Mouse (Mus musculus) spleen, adult 2 months (tissue): ENCODE measurements around the gene Alg6. TPM values are rescaled to one million over a fixed set of nuclear protein-coding genes. Genes with fewer than 3 reads are reported as not detected.

Source experiments
- DNase-seq, 2 experiments: peaks; one replicate each; pipeline versions ENCODE4 v3.0.0 to v3.0.0-alpha.2; 2012 to 2021; ENCODE audit warnings: low spot score in 2 of 2, low read depth in 1 of 2
- H3K27ac ChIP-seq: fragments of 200-500 bp; 2 replicates; pipeline ENCODE4 v1.5.1; 2012; ENCODE audit warnings: low read length, inconsistent platforms; ENCODE audit not compliant: insufficient read depth
- H3K27me3 ChIP-seq: fragments of 200-500 bp; 2 replicates; pipeline ENCODE4 v1.6.1; 2012; ENCODE audit warnings: mild to moderate bottlenecking, moderate library complexity, low read length, inconsistent platforms; ENCODE audit not compliant: control insufficient read depth, insufficient read depth
- H3K36me3 ChIP-seq: fragments of 200-500 bp; 2 replicates; pipeline ENCODE4 v1.6.1; 2012; ENCODE audit warnings: mild to moderate bottlenecking, low read length, inconsistent platforms; ENCODE audit not compliant: control insufficient read depth, insufficient read depth
- H3K4me1 ChIP-seq: fragments of 200-500 bp; 2 replicates; pipeline ENCODE4 v1.6.1; 2011; ENCODE audit warnings: inconsistent platforms; ENCODE audit not compliant: control insufficient read depth, insufficient read depth, insufficient read length
- H3K4me3 ChIP-seq: fragments of 200-500 bp; 2 replicates; pipeline ENCODE4 v1.5.1; 2011; ENCODE audit warnings: mild to moderate bottlenecking, inconsistent platforms; ENCODE audit not compliant: insufficient read depth, insufficient read length; ENCODE audit errors: extremely low read depth
- CTCF ChIP-seq: fragments of 200-500 bp; IDR thresholded peaks from 2 replicates; pipeline ENCODE4 v1.5.1; 2011; ENCODE audit warnings: mild to moderate bottlenecking, inconsistent platforms; ENCODE audit not compliant: insufficient read depth, insufficient read length, insufficient replicate concordance; ENCODE audit errors: extremely low read depth
- POLR2A ChIP-seq: fragments of 200-500 bp; IDR thresholded peaks from 2 replicates; pipeline ENCODE4 v1.6.1; 2011; ENCODE audit warnings: low read depth, low read length, inconsistent platforms
- WGBS: fragments of 180-500 bp; shearing (Covaris S2); methylation state at CpG from one replicate; pipeline ENCODE4 v1.1.7; 2018; 5-methylcytosine and 5-hydroxymethylcytosine counted together
- polyA plus RNA-seq: library from polyadenylated mRNA; depleted of rRNA; stranded (reverse); fragments of >200 nt; gene quantifications from 2 replicates; pipeline ENCODE4 v1.2.3, GENCODE M21; 2012

The Alg6 gene
- polyA plus RNA-seq, 1 experiment = 1.2 TPM

- H3K36me3 ChIP-seq = no peaks in the 10 kb centered on the region
- WGBS = 80% methylated on average over 6 of the region's 6 CpGs
- no peak overlapping the region for H3K27ac ChIP-seq
- TF ChIP-seq CTCF = no peak
- no peak for DNase-seq
- no peaks in the 10 kb centered on the region for H3K27me3 ChIP-seq
- no peak overlapping the region for H3K4me3 ChIP-seq
- peaks cover 5% of the 10 kb centered on the region for H3K4me1 ChIP-seq
Observed at GRCm38 (mm10) chr4:99713971-99714370, 1.5 kb upstream of the Alg6 start.

- TF ChIP-seq CTCF (no peak), POLR2A (no peak)
- no peak overlapping the region; the same call in 1 of the 2 replicates for H3K27ac ChIP-seq
- peaks cover 5% of the 10 kb centered on the region for H3K4me1 ChIP-seq
- H3K27me3 ChIP-seq = no peaks in the 10 kb centered on the region
- DNase-seq = no peak
- H3K4me3 ChIP-seq = peak overlapping the region; percentile 64
- WGBS = 17% methylated on average over 25 of the region's 25 CpGs
- H3K36me3 ChIP-seq = peaks cover 1% of the 10 kb centered on the region; the same call in 1 of the 2 replicates
Observed at GRCm38 (mm10) chr4:99715783-99716416, 436 bp downstream of the Alg6 start.

- H3K4me1 ChIP-seq = peaks cover 5% of the 10 kb centered on the region
- H3K4me3 ChIP-seq = no peak overlapping the region
- H3K27ac ChIP-seq = no peak overlapping the region
- peaks cover 1% of the 10 kb centered on the region; the same call in 1 of the 2 replicates for H3K36me3 ChIP-seq
- no peak for DNase-seq
- no peaks in the 10 kb centered on the region for H3K27me3 ChIP-seq
- TF ChIP-seq CTCF = no peak
- TF ChIP-seq POLR2A = no peak
- WGBS = 74% methylated on average over 4 of the region's 4 CpGs
Observed at GRCm38 (mm10) chr4:99717905-99718304, 2.4 kb downstream of the Alg6 start.

DNA sequence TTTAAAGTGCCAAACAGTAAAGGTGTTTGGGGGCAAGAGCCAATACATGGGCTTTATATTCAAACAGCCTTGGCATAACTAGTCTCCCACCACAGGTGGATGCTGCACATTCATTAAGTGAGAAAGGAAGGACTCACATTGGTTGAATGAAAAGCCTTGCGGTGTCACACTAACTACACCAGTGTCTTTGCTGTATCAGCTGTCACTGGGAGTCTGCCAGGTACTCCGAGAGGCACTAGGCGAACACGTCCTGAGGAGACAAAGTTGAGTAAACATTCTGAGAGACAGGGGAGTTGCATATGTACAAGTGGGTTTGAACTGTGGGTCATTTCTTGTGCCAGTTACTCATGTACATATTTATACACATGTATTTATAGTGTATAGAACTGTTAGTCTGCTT, 8.9 kb downstream of the Alg6 start:
- 95% methylated on average over 4 of the region's 4 CpGs for whole genome bisulfite sequencing
- H3K36me3 ChIP-seq = peaks cover 1% of the 10 kb centered on the region; the same call in 1 of the 2 replicates
- H3K4me3 ChIP-seq = no peak overlapping the region
- TF ChIP-seq POLR2A (no peak), CTCF (no peak)
- 0 out of 2 replicates have a peak, but pooled peaks cover 2% of the 10 kb centered on the region for H3K4me1 ChIP-seq
- H3K27me3 ChIP-seq = no peaks in the 10 kb centered on the region
- no peak for DNase-seq
- H3K27ac ChIP-seq = no peak overlapping the region

- Histone ChIP-seq H3K4me3 (no peak overlapping the region), H3K4me1 (0 out of 2 replicates have a peak, but pooled peaks cover 2% of the 10 kb centered on the region), H3K27me3 (no peaks in the 10 kb centered on the region), H3K36me3 (no peaks in the 10 kb centered on the region), H3K27ac (no peak overlapping the region)
- no peak for DNase-seq
- TF ChIP-seq CTCF (no peak), POLR2A (no peak)
- WGBS = 73% methylated on average over 8 of the region's 8 CpGs
Observed at GRCm38 (mm10) chr4:99725914-99726451, 10.5 kb downstream of the Alg6 start.

GRCm38 (mm10) chr4:99739836-99740235, 24.4 kb downstream of the Alg6 start:
- no peak for TF ChIP-seq CTCF
- TF ChIP-seq POLR2A = no peak
- no peaks in the 10 kb centered on the region for H3K36me3 ChIP-seq
- H3K4me1 ChIP-seq = no peaks in the 10 kb centered on the region
- no peak overlapping the region for H3K4me3 ChIP-seq
- no peak overlapping the region for H3K27ac ChIP-seq
- DNase-seq = no peak
- 86% methylated on average over 7 of the region's 7 CpGs for WGBS
- no peaks in the 10 kb centered on the region for H3K27me3 ChIP-seq

DNA sequence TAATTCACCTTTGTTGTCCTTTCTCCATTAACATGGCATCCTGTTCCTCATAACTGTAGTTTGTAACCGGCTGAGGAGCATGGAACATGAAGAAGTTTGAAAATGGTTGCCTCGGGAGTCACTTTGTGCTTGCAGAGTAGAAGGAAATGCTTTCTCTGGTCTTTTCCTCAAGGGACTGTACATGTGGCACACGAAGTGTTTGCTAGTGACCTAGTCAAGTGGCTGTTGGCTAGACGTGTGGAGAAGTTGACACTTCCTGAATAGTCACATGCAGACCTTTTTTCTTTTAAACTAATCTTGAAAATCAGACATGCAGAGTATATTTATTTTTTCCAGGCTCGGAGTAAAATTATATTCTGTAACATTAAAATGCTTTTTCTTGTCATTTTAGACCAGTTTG, 37.0 kb downstream of the Alg6 start:
- Histone ChIP-seq H3K4me3 (no peak overlapping the region), H3K36me3 (no peaks in the 10 kb centered on the region), H3K4me1 (no peaks in the 10 kb centered on the region), H3K27me3 (no peaks in the 10 kb centered on the region), H3K27ac (no peak overlapping the region)
- 75% methylated on average over 5 of the region's 5 CpGs for WGBS
- no peak for TF ChIP-seq POLR2A
- no peak for TF ChIP-seq CTCF
- no peak for DNase-seq
